Mouse (Mus musculus): Measurements from ENCODE around the gene Olfr1061. TPM values are rescaled to one million over a fixed set of nuclear protein-coding genes. Genes with fewer than 3 reads are reported as not detected.
"Not testable (repeated sequence)": the region's sequence is repeated elsewhere in the genome, so short reads cannot be mapped to it uniquely, and the experiment has no call there.

The Olfr1061 gene
- polyA plus RNA-seq (2012; rRNA removed) = not detected in 2 replicates

DNA sequence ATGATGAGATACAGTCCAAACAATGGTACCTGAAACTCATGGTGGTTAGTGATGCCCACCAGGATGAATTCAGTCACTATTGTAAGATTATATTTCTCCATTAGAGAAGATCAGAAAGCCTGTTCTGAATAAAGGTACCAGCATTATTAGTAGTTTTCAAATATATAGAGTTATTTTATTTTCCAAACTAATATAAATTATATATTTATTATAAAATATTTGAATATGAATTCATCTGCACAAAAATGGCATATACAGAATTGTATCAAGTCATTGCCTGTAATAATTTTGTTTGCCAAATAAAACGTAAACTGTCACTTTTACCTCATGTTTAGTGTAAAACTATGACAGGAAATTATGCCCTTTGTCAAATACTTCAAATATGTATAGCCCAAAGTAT is at the start of gene Olfr1061:
Olfr1061 (minus strand) TSS at position 101 of the 400 bp plus-strand sequence.
- no peak for TF ChIP-seq POLR2A (IDR thresholded peaks at IDR 0.05; ENCODE audit: low read depth, low read length)
- 76% methylated on average over 1 of the region's 1 CpGs for WGBS

DNA sequence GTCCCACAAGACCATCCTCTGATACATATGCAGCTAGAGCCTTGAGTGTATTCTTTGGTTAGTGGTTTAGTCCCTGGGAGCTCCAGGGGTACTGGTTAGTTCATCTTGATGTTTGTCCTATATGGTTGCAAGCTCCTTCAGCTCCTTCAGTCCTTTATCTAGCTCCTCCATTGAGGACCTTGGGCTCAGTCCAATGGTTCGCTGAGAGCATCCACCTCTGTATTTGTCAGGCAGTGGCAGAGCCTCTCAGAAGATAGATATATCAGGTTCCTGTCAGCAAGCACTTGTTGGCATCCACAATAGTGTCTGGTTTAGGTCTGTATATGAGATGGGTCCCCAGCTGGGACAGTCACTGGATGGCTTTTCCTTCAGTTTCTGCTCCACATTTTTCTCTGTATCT is 46.6 kb upstream of the Olfr1061 start:
- no peak for TF ChIP-seq POLR2A (IDR thresholded peaks at IDR 0.05; ENCODE audit: low read depth, low read length)
- 87% methylated on average over 1 of the region's 1 CpGs for WGBS
- H3K27ac ChIP-seq (ENCODE audit: insufficient read depth, low read length) = no peak overlapping the region
- H3K4me1 ChIP-seq (ENCODE audit: control insufficient read depth, insufficient read depth, insufficient read length) = no peaks in the 10 kb centered on the region
- H3K27me3 ChIP-seq (ENCODE audit: control insufficient read depth, insufficient read depth, low read length) = no peaks in the 10 kb centered on the region
- DNase-seq (ENCODE audit: low read depth in 1 of 2, low spot score in 2 of 2) = no peak
- no peak overlapping the region for H3K4me3 ChIP-seq (ENCODE audit: extremely low read depth, insufficient read depth, insufficient read length)
- H3K36me3 ChIP-seq (ENCODE audit: control insufficient read depth, insufficient read depth, low read length) = no peaks in the 10 kb centered on the region

More for the DNA sequence above, at the start of gene Olfr1061:
- no peak for DNase-seq (ENCODE audit: low read depth in 1 of 2, low spot score in 2 of 2)
- H3K27me3 ChIP-seq (ENCODE audit: control insufficient read depth, insufficient read depth, low read length) = no peaks in the 10 kb centered on the region
- no peaks in the 10 kb centered on the region for H3K4me1 ChIP-seq (ENCODE audit: control insufficient read depth, insufficient read depth, insufficient read length)
- no peak within 1 kb of the TSS for H3K27ac ChIP-seq (ENCODE audit: insufficient read depth, low read length)
- no peak within 1 kb of the TSS for H3K4me3 ChIP-seq (ENCODE audit: extremely low read depth, insufficient read depth, insufficient read length)
- H3K36me3 ChIP-seq (ENCODE audit: control insufficient read depth, insufficient read depth, low read length) = no peaks in the 10 kb centered on the region

DNA sequence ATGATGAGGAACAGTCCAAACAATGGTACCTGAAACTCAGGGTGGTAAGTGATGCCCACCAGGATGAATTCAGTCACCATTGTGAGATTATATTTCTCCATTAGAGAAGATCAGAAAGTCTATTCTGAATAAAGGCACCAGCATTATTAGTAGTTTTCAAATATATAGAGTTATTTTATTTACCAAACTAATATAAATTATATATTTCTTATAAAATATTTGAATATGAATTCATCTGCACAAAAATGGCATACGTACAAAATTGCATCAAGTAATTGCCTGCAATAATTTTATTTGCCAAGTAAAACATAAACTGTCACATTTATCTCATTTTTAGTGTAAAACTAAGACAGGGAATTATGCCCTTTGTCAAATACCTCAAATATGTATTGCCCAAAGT is 42.3 kb upstream of the Olfr1061 start, which contains the start of gene Olfr1066:
Olfr1066 (minus strand) TSS at position 101 of the 400 bp plus-strand sequence.
- Histone ChIP-seq H3K4me1 (ENCODE audit: control insufficient read depth, insufficient read depth, insufficient read length) (no peaks in the 10 kb centered on the region), H3K27ac (ENCODE audit: insufficient read depth, low read length) (no peak within 1 kb of the TSS), H3K27me3 (ENCODE audit: control insufficient read depth, insufficient read depth, low read length) (no peaks in the 10 kb centered on the region), H3K4me3 (ENCODE audit: extremely low read depth, insufficient read depth, insufficient read length) (no peak within 1 kb of the TSS), H3K36me3 (ENCODE audit: control insufficient read depth, insufficient read depth, low read length) (no peaks in the 10 kb centered on the region)
- TF ChIP-seq CTCF (IDR thresholded peaks at IDR 0.05; ENCODE audit: extremely low read depth, insufficient read depth, insufficient read length, insufficient replicate concordance) = no peak
- no peak for TF ChIP-seq POLR2A (IDR thresholded peaks at IDR 0.05; ENCODE audit: low read depth, low read length)
- 90% methylated on average over 1 of the region's 1 CpGs for WGBS
- no peak for DNase-seq (ENCODE audit: low read depth in 1 of 2, low spot score in 2 of 2)

- H3K27ac ChIP-seq (ENCODE audit: insufficient read depth, low read length); DNase-seq (ENCODE audit: low read depth in 1 of 2, low spot score in 2 of 2); H3K27me3 ChIP-seq (ENCODE audit: control insufficient read depth, insufficient read depth, low read length); H3K36me3 ChIP-seq (ENCODE audit: control insufficient read depth, insufficient read depth, low read length); H3K4me3 ChIP-seq (ENCODE audit: extremely low read depth, insufficient read depth, insufficient read length); H3K4me1 ChIP-seq (ENCODE audit: control insufficient read depth, insufficient read depth, insufficient read length): not testable (repeated sequence)
- WGBS = 79% methylated on average over 1 of the region's 1 CpGs
Observed at GRCm38 (mm10) chr2:86450491-86450890, 36.6 kb upstream of the Olfr1061 start, which contains the start of gene Olfr1065. Gene Olfr1065, minus strand, starts transcription at chr2:86450591.

DNA sequence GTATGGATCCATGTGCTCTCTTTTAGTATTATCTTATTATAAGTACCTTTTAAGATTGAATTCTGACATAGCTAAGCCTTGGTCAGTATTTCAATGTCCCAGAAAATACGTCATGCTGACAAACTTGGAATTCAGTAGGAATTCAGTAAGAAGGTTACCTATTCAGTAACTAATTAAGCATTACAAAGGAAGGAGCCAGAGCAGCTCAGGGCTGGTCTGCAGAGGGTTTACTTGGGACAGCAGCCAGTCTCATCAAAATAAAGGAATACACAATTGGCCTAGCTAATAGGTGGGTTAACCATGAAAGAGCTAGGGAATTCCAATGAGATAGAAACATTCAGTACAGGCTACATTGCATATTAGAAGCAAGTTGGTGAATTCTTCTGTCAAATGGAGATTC is 28.3 kb upstream of the Olfr1061 start:
- not testable (repeated sequence) for H3K36me3 ChIP-seq (ENCODE audit: control insufficient read depth, insufficient read depth, low read length); H3K4me1 ChIP-seq (ENCODE audit: control insufficient read depth, insufficient read depth, insufficient read length); H3K27ac ChIP-seq (ENCODE audit: insufficient read depth, low read length); H3K4me3 ChIP-seq (ENCODE audit: extremely low read depth, insufficient read depth, insufficient read length); H3K27me3 ChIP-seq (ENCODE audit: control insufficient read depth, insufficient read depth, low read length); DNase-seq (ENCODE audit: low read depth in 1 of 2, low spot score in 2 of 2)
- WGBS = 77% methylated on average over 1 of the region's 1 CpGs

- H3K4me3 ChIP-seq (ENCODE audit: extremely low read depth, insufficient read depth, insufficient read length); H3K4me1 ChIP-seq (ENCODE audit: control insufficient read depth, insufficient read depth, insufficient read length); H3K36me3 ChIP-seq (ENCODE audit: control insufficient read depth, insufficient read depth, low read length); DNase-seq (ENCODE audit: low read depth in 1 of 2, low spot score in 2 of 2); H3K27ac ChIP-seq (ENCODE audit: insufficient read depth, low read length); H3K27me3 ChIP-seq (ENCODE audit: control insufficient read depth, insufficient read depth, low read length): not testable (repeated sequence)
- WGBS = 40% methylated on average over 8 of the region's 8 CpGs
Observed at GRCm38 (mm10) chr2:86428511-86428910, 14.7 kb upstream of the Olfr1061 start.

- H3K4me1 ChIP-seq (ENCODE audit: control insufficient read depth, insufficient read depth, insufficient read length); H3K36me3 ChIP-seq (ENCODE audit: control insufficient read depth, insufficient read depth, low read length); H3K27me3 ChIP-seq (ENCODE audit: control insufficient read depth, insufficient read depth, low read length): not testable (repeated sequence)
Observed at GRCm38 (mm10) chr2:86426649-86427048, 12.8 kb upstream of the Olfr1061 start, which contains the start of gene Olfr1062. Gene Olfr1062, minus strand, starts transcription at chr2:86426749.

DNA sequence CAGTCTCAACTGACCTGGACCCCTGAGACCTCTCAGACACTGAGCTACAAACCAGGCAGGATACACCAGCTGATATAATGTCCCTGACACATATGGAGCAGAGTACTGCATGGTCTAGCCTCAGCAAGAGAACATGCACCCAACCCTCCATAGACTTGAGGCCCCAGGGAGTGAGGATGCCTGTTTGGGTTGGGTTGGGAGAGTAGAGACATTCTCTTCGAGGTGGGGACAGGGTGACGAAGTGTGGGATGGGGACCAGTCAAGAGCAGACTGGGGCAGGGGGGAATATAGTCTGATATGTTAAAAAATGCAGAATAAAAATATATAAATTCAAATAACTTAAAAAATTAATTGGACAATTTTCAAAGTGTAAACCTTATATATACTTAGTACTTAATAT is 18.7 kb downstream of the Olfr1061 start:
- H3K4me3 ChIP-seq (ENCODE audit: extremely low read depth, insufficient read depth, insufficient read length) = no peak overlapping the region
- no peak for TF ChIP-seq POLR2A (IDR thresholded peaks at IDR 0.05; ENCODE audit: low read depth, low read length)
- TF ChIP-seq CTCF (IDR thresholded peaks at IDR 0.05; ENCODE audit: extremely low read depth, insufficient read depth, insufficient read length, insufficient replicate concordance) = no peak
- no peaks in the 10 kb centered on the region for H3K4me1 ChIP-seq (ENCODE audit: control insufficient read depth, insufficient read depth, insufficient read length)
- H3K27ac ChIP-seq (ENCODE audit: insufficient read depth, low read length) = no peak overlapping the region
- H3K36me3 ChIP-seq (ENCODE audit: control insufficient read depth, insufficient read depth, low read length) = no peaks in the 10 kb centered on the region
- WGBS = 71% methylated on average over 2 of the region's 2 CpGs
- no peak for DNase-seq (ENCODE audit: low read depth in 1 of 2, low spot score in 2 of 2)
- no peaks in the 10 kb centered on the region for H3K27me3 ChIP-seq (ENCODE audit: control insufficient read depth, insufficient read depth, low read length)

More at GRCm38 (mm10) chr2:86426649-86427048, 12.8 kb upstream of the Olfr1061 start, which contains the start of gene Olfr1062:
- not testable (repeated sequence) for H3K27ac ChIP-seq (ENCODE audit: insufficient read depth, low read length); DNase-seq (ENCODE audit: low read depth in 1 of 2, low spot score in 2 of 2); H3K4me3 ChIP-seq (ENCODE audit: extremely low read depth, insufficient read depth, insufficient read length)

DNA sequence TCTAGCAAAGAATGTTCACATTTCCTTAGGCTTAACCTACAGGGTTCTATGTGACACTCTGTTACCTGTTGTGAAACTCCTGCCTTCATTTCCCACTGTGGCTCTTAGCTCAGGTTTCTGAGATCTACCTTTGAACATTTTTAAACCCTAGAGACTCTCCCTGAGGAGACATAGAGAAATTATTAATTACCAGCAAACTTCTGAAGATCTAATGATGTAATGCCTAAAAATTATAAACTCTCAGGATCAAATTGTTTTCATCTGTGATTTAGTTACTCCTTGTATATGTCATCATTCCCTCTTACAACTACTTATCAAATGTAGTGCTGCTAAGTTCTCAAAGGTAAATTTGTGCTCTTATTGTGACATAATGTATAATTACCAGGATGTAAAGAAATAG is 25.4 kb downstream of the Olfr1061 start, which contains the start of gene Olfr1058:
Olfr1058 (minus strand) TSS at position 101 of the 400 bp plus-strand sequence.
- not testable (repeated sequence) for DNase-seq (ENCODE audit: low read depth in 1 of 2, low spot score in 2 of 2); H3K4me1 ChIP-seq (ENCODE audit: control insufficient read depth, insufficient read depth, insufficient read length); H3K27me3 ChIP-seq (ENCODE audit: control insufficient read depth, insufficient read depth, low read length); H3K36me3 ChIP-seq (ENCODE audit: control insufficient read depth, insufficient read depth, low read length); H3K4me3 ChIP-seq (ENCODE audit: extremely low read depth, insufficient read depth, insufficient read length); H3K27ac ChIP-seq (ENCODE audit: insufficient read depth, low read length)

Measured in spleen, adult 2 months (tissue).